Mouse (Mus musculus) CH12.LX (cell line): ENCODE results near the gene Gm3854.

Source experiments
- CTCF ChIP-seq, 2 experiments: IDR thresholded peaks in 1 of 2; conservative IDR thresholded peaks in 1 of 2; 2 replicates each; pipeline ENCODE4 v1.5.1; 2011 to 2012; ENCODE audit warnings: low read depth in 2 of 2, low read length in 2 of 2, improper control_type of control experiment in 1 of 2, inconsistent platforms in 1 of 2, mild to moderate bottlenecking in 1 of 2, moderate library complexity in 1 of 2
- ELF1 ChIP-seq: IDR thresholded peaks from 2 replicates; pipeline ENCODE4 v1.6.1; 2014; ENCODE audit warnings: low read depth, mild to moderate bottlenecking, inconsistent platforms, low read length, improper control_type of control experiment
- EP300 ChIP-seq: IDR thresholded peaks from 2 replicates; pipeline ENCODE4 v1.6.1; 2011; ENCODE audit warnings: low read length, improper control_type of control experiment
- KAT2A ChIP-seq: IDR thresholded peaks from 2 replicates; pipeline ENCODE4 v1.6.1; 2012; ENCODE audit warnings: low read length, improper control_type of control experiment, inconsistent platforms; ENCODE audit not compliant: insufficient replicate concordance
- MAZ ChIP-seq: IDR thresholded peaks from 2 replicates; pipeline ENCODE4 v1.6.1; 2012; ENCODE audit warnings: low read depth, mild to moderate bottlenecking, inconsistent platforms, low read length, improper control_type of control experiment, moderate library complexity
- MEF2A ChIP-seq: IDR thresholded peaks from 2 replicates; pipeline ENCODE4 v1.6.1; 2014; ENCODE audit warnings: low read depth, mild to moderate bottlenecking, inconsistent platforms, low read length, improper control_type of control experiment, borderline replicate concordance
- POLR2A ChIP-seq: IDR thresholded peaks from 2 replicates; pipeline ENCODE4 v1.6.1; 2011; ENCODE audit warnings: low read depth, mild to moderate bottlenecking, improper control_type of control experiment, low read length
- RAD21 ChIP-seq: IDR thresholded peaks from 2 replicates; pipeline ENCODE4 v1.6.1; 2011; ENCODE audit warnings: low read depth, mild to moderate bottlenecking, low read length, improper control_type of control experiment, moderate library complexity
- RCOR1 ChIP-seq: conservative IDR thresholded peaks from 2 replicates; pipeline ENCODE4 v1.6.1; 2012; ENCODE audit warnings: low read depth, mild to moderate bottlenecking, inconsistent platforms, low read length, improper control_type of control experiment
- SMC3 ChIP-seq: IDR thresholded peaks from 2 replicates; pipeline ENCODE4 v1.6.1; 2011; ENCODE audit warnings: low read depth, low read length, improper control_type of control experiment
- TBP ChIP-seq: conservative IDR thresholded peaks from 2 replicates; pipeline ENCODE4 v1.6.1; 2011; ENCODE audit warnings: low read depth, low read length, improper control_type of control experiment
- ZKSCAN1 ChIP-seq: IDR thresholded peaks from 2 replicates; pipeline ENCODE4 v1.6.1; 2012; ENCODE audit warnings: low read depth, inconsistent platforms, low read length, improper control_type of control experiment, borderline replicate concordance

- TF ChIP-seq ELF1 (no peak), POLR2A (no peak), KAT2A (no peak), EP300 (no peak), ZKSCAN1 (no peak), TBP (no peak), SMC3 (no peak), CTCF (conservative IDR thresholded peaks at IDR 0.05 in 1 of 2, IDR thresholded peaks at IDR 0.05 in 1 of 2; ENCODE audit: low read depth in 2 of 2, low read length in 2 of 2) (no peak), MEF2A (no peak), RAD21 (no peak), RCOR1 (no peak), MAZ (no peak)
Measured at GRCm38 (mm10) chr7:6367185-6367584, 23.6 kb downstream of the Gm3854 start.
